Mouse (Mus musculus) liver, adult 2 months (tissue): ENCODE data around the gene Pxdc1.

Experiments used
- CTCF ChIP-seq: fragments of 200-500 bp; IDR thresholded peaks from 2 replicates; pipeline ENCODE4 v1.5.1; 2011; ENCODE audit warnings: low read depth, low read length, control low read depth
- POLR2A ChIP-seq: fragments of 200-500 bp; IDR thresholded peaks from 2 replicates; pipeline ENCODE4 v1.6.1; 2011; ENCODE audit warnings: low read length, control low read depth; ENCODE audit not compliant: insufficient read depth; ENCODE audit errors: extremely low read depth

DNA sequence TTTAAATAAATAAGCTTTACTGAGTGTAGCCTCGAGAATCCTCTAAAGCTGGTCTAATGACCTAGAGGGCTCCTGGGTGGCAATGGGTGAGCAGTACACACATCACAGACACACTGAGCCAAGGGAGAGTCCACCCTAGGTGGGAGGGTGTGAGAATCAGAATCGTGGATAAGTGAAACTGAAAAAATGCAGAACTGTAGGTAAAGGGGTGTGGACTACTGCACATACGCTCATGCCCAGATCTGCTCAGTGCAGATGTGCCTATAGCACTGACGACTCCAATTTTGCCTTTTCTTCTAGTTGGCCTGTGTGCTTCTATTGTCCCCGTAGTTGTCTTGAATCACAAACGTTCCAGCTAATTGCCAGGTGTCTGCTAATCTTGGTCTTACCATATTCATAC lies 10.5 kb upstream of the Pxdc1 start:
- TF ChIP-seq POLR2A (no peak), CTCF (no peak)
